Mouse (Mus musculus) ZHBTc4 (cell line): ENCODE results near the gene Lmtk2.

Experiments used
- DNase-seq: peaks from one replicate; pipeline ENCODE4 v3.0.0-alpha.2; 2011; ENCODE audit warnings: low read depth, low spot score

The Lmtk2 gene

DNA sequence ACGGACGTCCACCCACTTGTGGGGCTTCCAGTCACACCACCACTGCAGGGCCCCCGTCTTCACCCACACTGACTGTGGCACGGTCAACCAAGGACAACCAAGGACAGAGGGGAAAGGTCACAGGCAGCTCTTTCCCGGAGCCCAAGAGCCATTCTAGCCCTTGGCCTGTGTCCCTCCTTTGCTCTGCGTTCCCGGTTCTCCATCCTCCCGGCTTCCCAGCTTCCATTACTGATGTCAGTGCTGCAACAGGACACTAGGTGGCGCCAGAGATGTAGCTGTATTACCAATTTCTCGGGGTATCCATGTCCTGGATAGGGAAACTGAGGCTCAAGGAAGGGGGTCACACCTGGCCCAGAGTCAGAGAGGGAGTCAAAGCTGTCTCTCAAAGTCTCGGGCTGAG lies 107.2 kb downstream of the Lmtk2 start:
- DNase-seq = peak; percentile 56

DNA sequence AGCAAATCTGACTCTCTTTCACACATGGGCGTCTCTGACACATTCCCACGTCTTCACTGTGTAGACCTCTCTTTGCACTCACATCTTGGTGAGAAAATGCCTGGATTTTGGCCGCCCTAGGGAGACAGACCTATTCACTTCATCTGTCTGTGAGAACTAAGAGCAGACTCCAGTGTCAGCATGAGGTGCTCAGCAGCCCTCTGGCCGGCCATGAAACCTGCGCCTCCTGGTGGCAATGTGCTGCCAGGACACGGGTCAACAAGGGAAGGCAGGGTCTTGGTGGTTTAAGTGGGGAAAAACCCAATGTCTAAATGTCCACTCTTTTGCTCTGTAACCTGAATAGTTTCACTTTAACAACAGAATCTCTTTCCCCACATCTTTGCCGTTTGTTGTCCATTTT lies 114.2 kb downstream of the Lmtk2 start:
- peak; percentile 83 for DNase-seq

DNA sequence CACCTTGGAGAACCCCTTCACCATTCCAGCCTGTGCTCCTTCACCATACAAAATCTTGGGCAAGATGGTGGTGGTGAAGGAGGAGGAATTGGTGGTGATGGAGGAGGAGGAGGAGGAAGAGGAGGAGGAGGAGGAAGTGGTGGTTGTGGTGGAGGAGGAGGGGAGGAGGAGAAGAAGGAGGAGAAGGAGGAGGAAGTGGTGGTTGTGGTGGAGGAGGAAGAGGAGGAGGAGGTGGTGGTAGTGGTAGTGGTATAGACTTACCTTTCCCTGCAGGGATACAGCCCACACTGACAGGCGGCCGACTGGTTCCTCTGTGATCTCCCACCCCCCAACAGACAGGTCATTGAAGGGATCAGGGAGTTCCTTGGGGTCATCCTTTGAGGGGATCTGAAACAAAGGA lies 115.8 kb downstream of the Lmtk2 start:
- DNase-seq = no peak

DNA sequence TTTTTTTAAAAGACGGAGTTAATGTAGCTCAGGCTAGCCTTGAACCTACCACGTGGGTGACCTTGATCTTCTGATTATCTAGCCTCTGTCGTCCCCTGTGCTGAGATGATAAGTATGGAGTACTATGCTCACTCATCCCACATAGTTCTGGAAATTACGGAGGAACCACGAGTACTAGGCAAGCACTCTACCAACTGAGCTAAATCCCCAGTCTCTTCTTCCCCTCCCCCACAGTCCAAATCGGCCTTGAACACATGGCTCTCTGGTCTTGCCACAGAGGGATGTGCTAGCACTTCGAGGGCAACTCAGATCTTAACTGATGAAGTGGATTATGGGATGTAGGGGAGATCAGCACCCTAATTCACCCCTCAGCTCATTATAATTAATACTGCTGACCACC lies 117.8 kb downstream of the Lmtk2 start:
- DNase-seq = no peak

DNA sequence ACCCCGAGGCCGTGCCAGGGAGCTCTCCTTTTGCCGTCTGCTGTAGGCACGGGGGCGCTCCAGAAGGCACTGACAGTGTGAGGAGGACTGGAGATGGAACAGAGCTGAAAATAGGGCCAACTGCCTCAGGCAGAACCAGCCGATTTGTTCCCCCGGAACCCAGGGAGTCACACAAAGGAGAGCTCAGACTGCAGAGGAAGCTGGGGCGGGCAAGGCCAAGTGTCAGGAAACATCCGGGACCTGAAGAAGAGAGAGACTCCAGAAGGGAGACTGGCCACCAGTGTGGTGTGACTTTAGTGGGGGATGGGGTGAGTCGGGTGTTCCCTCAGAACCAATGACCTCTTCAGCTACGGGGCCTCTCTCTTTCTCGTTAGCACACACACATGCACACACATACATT lies 119.1 kb downstream of the Lmtk2 start:
- peak; percentile 86 for DNase-seq

DNA sequence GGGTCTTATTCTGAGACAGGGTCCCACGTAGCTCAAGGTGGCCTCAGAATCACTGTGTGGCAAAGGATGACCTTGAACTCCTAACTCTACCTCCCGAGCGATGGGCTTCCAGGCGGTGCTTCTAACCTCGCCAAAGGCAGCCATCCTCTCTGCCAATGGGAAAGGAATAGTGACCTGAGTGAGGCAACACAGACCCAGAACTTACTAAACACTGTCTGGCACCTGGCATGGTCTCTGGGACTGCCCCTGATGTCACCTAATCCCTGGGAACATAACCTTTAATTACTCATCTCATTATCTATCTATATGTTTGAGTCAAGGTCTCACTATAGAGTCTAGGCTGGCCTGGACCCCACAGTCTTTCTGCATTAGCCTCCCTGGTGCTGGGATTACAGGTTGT lies 119.7 kb downstream of the Lmtk2 start:
- DNase-seq = no peak

DNA sequence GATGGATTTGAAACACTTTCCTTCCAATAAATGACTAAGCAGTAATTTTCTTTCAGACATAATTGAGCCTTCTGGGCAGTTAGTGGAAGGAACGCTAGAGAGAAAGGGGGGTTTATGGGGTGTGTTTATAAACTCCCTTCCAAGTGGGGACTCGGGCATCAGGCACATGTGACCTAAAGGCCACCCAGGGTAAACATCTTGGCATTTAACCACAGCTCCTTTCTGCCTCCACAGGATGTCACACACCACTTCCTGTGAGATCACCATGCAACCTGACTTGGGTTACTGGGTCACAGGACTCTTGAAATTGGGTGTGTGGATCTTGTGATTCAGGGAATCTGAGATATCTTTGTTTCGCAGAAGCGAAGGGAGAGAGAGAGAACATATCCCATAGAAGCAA lies 121.1 kb downstream of the Lmtk2 start:
- no peak for DNase-seq

DNA sequence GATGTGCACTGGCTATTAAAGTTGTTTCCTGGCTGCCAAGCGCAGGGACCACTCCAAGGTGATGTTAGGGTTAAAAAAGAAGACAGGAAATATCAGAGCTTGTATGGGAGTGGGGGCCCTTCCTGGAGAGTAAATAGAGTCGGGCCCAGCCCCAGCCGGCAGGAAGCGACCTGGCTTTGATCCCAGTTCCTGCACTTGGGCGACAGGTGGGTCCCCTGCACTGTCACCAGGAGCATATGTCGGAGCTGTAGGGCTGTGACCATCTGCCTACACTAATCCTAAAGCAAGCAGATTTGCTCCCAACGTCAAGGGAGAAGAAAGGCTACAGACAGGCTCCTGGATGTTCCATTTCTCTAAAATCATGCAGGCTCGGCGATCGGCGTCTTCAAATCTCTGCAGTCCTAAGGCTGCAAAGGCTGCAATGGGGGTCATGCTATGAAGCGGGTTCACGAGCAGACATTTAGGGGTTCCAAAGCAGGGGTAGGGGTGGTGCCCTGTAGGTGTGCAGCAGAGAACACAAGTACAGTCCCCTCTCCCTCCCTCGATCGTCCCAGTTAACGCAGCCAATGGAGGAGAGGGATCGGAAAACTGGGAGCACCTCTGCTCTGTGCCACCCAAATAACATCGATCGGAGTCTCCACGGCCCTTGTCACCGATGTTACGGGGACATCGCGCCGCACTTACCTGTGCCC lies 122.7 kb downstream of the Lmtk2 start:
- DNase-seq = no peak

DNA sequence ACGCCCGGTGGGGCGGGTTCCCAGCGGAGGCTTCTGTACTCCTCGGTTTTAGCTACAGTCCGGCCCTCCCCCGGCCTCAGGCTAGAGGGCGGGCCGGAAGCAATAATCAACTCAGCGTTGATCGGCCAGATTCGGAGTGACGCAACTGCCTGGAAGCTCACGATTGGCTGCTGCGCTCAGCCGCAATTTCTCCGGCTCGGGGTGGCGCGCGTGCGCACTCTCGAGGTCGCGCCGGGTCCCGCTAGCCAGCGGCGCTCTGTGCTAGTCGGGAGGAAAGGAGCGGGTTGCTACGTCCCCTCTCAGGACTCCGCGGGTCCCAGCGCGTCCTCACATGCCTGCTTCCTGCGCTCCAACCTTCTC lies 123.2 kb downstream of the Lmtk2 start, which contains the start of gene Tecpr1:
TSS of gene Tecpr1 (minus strand) at position 113 of the 360 bp plus-strand sequence.
- peak; percentile 98 for DNase-seq

DNA sequence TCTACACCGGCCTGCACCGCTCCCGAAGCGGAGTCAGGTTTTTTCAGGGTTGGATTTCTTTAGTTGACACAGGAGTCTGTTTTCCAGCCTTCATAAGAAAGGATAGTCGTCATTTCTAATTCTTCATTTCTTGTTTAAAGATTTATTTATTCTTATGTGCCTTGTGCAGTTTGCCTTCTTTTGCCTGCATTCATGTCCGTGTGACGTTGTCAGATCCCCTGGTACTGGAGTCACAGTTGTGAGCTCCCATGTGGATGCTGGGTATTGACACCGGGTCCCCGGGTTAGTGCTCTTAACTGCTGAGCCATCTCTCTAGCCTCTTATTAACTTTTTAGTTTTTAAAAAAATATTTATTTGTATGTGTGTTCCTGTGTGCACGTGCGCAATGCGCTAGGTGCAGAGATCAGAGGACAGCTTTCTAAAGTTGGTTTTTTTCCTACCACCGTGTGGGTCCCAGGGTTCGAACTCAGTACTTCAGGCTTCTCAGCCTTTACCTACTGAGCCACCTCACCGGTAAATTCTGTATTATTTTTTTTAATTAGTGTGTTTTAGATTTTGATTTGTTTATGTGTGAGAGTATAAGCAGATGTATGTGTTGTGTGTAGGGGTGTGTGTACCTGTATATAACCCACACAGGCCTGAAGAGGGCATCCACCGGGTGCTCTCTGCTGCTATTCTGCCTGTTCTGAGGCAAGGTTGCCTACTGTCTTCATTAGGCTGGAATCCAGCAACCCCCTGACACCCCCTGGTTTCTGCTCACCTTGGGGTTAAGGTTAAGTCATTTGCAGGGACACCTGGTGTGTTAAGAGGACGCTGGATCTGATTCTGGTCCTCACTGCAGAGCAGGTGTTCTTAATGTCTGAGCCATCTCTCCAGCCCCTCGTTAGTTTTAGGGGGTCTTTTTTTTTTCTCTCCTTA lies 123.9 kb downstream of the Lmtk2 start:
- no peak for DNase-seq

DNA sequence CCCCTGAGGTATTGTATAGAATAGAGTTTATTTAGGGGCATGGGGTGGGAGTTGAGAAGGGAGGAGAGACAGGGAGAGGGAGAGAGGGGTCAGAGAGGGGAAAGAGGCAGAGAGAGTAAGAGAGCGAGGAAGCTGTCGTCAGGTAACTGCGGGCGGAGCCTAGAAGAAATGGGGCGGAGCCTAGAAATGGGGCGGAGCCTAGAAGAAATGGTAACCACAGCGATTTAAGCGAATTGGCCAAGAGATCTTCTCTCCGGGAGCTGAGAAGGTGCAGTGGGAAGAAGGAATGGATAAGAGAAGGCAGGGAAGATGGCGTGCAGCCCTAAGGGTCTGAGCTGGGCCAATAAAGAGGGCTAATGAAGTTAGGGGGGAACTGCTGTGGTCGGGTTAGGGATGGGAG lies 126.0 kb downstream of the Lmtk2 start:
- DNase-seq = peak; percentile 70

DNA sequence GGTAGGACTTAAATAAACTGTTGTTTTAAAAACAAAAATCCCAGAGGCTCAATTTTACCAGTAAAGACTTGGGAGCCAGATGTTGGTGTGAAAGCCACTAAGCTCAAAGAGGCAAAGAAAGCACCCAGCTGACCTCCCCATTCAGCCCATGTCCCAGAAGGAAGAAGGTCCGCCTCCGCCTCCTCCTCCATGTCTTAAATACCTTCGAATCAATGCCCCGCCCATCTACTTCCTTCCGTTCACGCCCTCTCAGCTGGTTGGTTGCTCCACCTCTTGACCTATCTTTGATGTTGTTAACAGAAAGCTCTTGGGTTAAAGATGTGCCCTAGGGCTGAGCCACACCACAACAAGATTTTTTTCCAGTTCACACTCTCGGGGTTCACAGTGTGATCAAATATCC lies 130.0 kb downstream of the Lmtk2 start:
- DNase-seq = peak; percentile 72

DNA sequence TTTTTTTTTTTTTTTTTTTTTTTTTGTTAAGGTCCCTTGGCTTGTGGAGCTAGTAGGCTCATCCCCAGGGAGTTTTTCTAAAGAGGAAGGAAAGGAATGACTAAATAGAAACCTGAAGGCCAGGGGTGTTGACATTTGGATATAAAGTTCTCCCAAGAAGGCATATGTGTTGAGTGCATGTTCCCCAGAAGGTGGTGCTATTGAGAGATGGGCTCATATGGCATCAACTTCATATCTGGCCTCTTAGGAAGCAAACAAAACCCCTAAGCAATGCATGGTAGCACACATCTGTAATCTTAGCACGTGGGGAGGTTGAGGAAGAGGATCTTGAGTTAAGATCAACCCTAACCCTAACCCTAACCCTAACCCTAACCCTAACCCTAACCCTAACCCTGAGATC lies 131.2 kb downstream of the Lmtk2 start:
- no peak for DNase-seq

DNA sequence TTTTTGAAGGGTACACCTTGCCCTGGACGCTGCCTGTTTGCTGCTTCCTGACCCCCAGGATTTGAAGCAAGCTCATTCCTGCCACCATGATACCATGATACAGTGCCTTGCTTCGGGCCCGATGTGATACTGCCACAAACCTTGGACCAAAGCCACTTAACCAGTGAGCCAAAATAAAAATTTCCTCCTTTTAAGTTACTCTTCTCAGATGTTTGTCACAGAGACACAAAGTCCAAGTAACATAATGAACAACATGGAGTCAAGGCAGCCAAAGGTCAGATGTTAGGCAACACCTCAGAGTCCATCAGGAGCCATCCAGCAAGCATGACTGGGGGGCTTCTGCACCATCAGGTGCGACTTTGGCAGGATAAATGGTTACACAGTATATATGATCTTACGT lies 132.3 kb downstream of the Lmtk2 start:
- DNase-seq = no peak

DNA sequence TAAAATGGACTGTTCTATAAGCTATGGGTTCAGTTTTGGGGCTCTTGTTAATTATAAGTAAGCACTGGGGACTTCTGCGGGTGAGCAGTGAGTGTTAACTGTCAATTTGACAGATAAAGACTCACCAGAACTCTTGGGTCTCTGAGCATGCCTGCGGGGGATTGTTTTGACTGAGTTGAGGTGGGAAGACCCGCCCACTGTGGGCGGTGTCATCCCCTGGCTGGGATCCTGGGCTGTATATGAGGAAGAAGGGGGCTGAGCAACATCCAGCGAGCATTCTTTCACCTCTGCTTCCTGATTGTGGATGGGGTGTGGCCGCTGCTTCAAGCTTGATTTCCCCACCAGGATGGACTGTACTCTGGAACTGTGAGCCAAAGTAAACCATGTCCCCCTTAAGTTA lies 134.0 kb downstream of the Lmtk2 start:
- peak; percentile 42 for DNase-seq

DNA sequence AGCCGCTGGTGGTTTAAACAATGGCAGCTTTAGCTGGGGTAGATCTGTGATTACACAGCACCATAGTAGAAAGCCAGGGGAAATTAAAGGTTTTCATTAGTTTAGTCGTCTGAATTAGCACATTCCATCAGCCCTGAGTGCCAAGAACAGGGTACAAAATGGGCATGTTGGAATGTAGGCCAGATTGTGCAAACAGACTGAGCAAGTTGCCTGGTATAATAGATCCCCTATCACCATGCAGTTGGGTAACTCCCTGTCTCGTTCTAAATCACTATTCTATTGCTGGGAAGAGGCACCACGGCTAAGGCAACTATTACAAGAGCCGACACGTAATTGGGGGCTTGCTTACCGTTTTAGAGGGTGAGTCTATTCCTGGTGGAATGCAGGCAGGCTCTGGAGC lies 134.5 kb downstream of the Lmtk2 start:
- DNase-seq = no peak
